ENCODE assay signal across 10 mouse cellular contexts in the genomic region with DNA sequence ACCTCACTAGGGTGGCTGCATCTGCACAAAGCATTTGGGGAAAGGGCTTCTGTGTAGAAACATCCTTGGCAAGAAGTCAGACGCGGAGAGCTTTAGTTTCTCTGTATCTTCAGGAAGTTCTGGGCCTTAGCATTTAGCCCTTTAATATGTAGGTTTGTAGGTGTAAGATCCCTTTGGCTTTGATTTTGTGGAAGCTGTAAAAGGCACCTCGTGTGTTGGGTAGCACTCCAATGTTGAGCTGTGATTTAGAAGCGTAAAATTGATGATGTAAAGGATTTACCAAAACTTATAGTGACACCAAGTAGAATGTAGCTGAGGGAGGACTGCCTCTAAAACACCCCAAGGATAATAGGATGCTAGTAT. TPM values are rescaled to one million over a fixed set of nuclear protein-coding genes. Genes with fewer than 3 reads are reported as not detected.
A peak's percentile ranks its signal among the peaks of the same experiment; 100 is the strongest.
DNase-seq lines count a peak whose midpoint lies in the region; ATAC-seq and TF ChIP-seq lines count a peak whose summit lies in the region.
"Not testable (repeated sequence)": the region's sequence is repeated elsewhere in the genome, so short reads cannot be mapped to it uniquely, and the experiment has no call there.
"Had no signal": no experiment of that assay in that cellular context is flagged by ENCODE, and none has a peak within 500 bp of the region (broad histone marks: within the 10 kb centered on the region; RNA-seq: fewer than 3 reads in every experiment).

No protein-coding gene starts in this region.

- H3K36me3 ChIP-seq in forebrain, embryonic 11.5 days (ENCODE audit: control insufficient read depth, insufficient read depth, low read length); heart, embryonic 13.5 days; intestine, embryonic 14.5 days (ENCODE audit: control insufficient read depth, insufficient read depth, low read length); limb, embryonic 13.5 days; lung, embryonic 16.5 days (ENCODE audit: control insufficient read depth, insufficient read depth, low read length); myocyte (ENCODE audit: control insufficient read depth, insufficient read depth); thymus, adult 2 months (ENCODE audit: control insufficient read depth, insufficient read depth, low read length): not testable (repeated sequence)

- H3K9ac ChIP-seq in forebrain, embryonic 11.5 days (ENCODE audit: low read length): peak overlapping the region; percentile 53
- peak overlapping the region; percentile 73 for H3K9ac ChIP-seq in heart, embryonic 13.5 days
- H3K9ac ChIP-seq in intestine, embryonic 14.5 days (ENCODE audit: low read length): peak overlapping the region; percentile 35; the same call in 1 of the 2 replicates
- peak overlapping the region; percentile 58 for H3K9ac ChIP-seq in limb, embryonic 13.5 days
- H3K9ac ChIP-seq in lung, embryonic 16.5 days (ENCODE audit: low read length): peak overlapping the region; percentile 61

- not testable (repeated sequence) for H3K79me2 ChIP-seq in myocyte (ENCODE audit: control insufficient read depth, insufficient read depth)

- not testable (repeated sequence) for H3K27ac ChIP-seq in forebrain, embryonic 11.5 days (ENCODE audit: low read depth, low read length); heart, embryonic 13.5 days (replicated peaks); limb, embryonic 13.5 days; lung, embryonic 16.5 days (ENCODE audit: low read length); thymus, adult 2 months (ENCODE audit: control insufficient read depth, insufficient read depth, low read length)
- H3K27ac ChIP-seq in intestine, embryonic 14.5 days (ENCODE audit: low read depth): peak overlapping the region; percentile 75

- not testable (repeated sequence) for TF ChIP-seq POLR2A in myocyte (IDR thresholded peaks at IDR 0.05; ENCODE audit: insufficient read length, low read depth); thymus, adult 2 months (IDR thresholded peaks at IDR 0.05; ENCODE audit: control insufficient read depth, extremely low read depth, insufficient read depth, low read length, poor library complexity)

- TF ChIP-seq CTCF in Patski (IDR thresholded peaks at IDR 0.05); thymus, adult 2 months (IDR thresholded peaks at IDR 0.05; ENCODE audit: borderline replicate concordance, control insufficient read depth, extremely low read depth, insufficient read depth, low read length, poor library complexity): not testable (repeated sequence)

- POLR2A ChIA-PET in Patski (lab: Charles Lee): not testable (repeated sequence)

- peak; percentile 18 for ATAC-seq in Patski
- not testable (repeated sequence) for ATAC-seq in forebrain, embryonic 11.5 days (replicated peaks; ENCODE audit: low FRiP score); limb, embryonic 13.5 days (ENCODE audit: low FRiP score, low read depth); lung, embryonic 16.5 days (ENCODE audit: low read depth)
- peak; percentile 33; the same call in 1 of the 2 replicates for ATAC-seq in heart, embryonic 13.5 days (ENCODE audit: extremely low read depth, insufficient number of reproducible peaks, low FRiP score, low TSS enrichment)
- peak; percentile 12; the same call in 1 of the 2 replicates for ATAC-seq in intestine, embryonic 14.5 days (replicated peaks; ENCODE audit: low FRiP score, low TSS enrichment, low read depth)

- not testable (repeated sequence) for DNase-seq in Patski (ENCODE audit: low read depth, low spot score); forebrain, embryonic 11.5 days (ENCODE audit: low spot score); intestine, embryonic 14.5 days (ENCODE audit: low spot score); thymus, adult 2 months

- peak overlapping the region; percentile 32 for H3K4me3 ChIP-seq in forebrain, embryonic 11.5 days (ENCODE audit: low read depth, low read length)
- H3K4me3 ChIP-seq in heart, embryonic 13.5 days: peak overlapping the region; percentile 55
- H3K4me3 ChIP-seq in intestine, embryonic 14.5 days (ENCODE audit: low read depth, low read length): peak overlapping the region; percentile 31
- peak overlapping the region; percentile 47 for H3K4me3 ChIP-seq in limb, embryonic 13.5 days
- H3K4me3 ChIP-seq in lung, embryonic 16.5 days (ENCODE audit: low read length): peak overlapping the region; percentile 49
- H3K4me3 ChIP-seq in myocyte: peak overlapping the region; percentile 27
- H3K4me3 ChIP-seq in thymus, adult 2 months (ENCODE audit: control insufficient read depth, insufficient read depth, low read length): peak overlapping the region; percentile 40

- not testable (repeated sequence) for H3K27me3 ChIP-seq in Patski; forebrain, embryonic 11.5 days (ENCODE audit: control insufficient read depth, insufficient read depth, low read length); heart, embryonic 13.5 days (replicated peaks); intestine, embryonic 14.5 days (replicated peaks; ENCODE audit: control insufficient read depth, insufficient read depth, low read length); limb, embryonic 13.5 days; lung, embryonic 16.5 days (ENCODE audit: control insufficient read depth, insufficient read depth, low read depth, low read length); myocyte (ENCODE audit: control insufficient read depth, insufficient read depth, insufficient read length); thymus, adult 2 months (ENCODE audit: control insufficient read depth, insufficient read depth, low read length)

- CTCF ChIA-PET in Patski (lab: Charles Lee): not testable (repeated sequence)

- H3K4me2 ChIP-seq in forebrain, embryonic 11.5 days (ENCODE audit: low read depth, low read length, severe bottlenecking): peak overlapping the region; percentile 40; the same call in 1 of the 2 replicates
- H3K4me2 ChIP-seq in heart, embryonic 13.5 days: peak overlapping the region; percentile 64
- H3K4me2 ChIP-seq in intestine, embryonic 14.5 days (ENCODE audit: low read length): peak overlapping the region; percentile 45
- peak overlapping the region; percentile 56 for H3K4me2 ChIP-seq in limb, embryonic 13.5 days (replicated peaks)
- H3K4me2 ChIP-seq in lung, embryonic 16.5 days (ENCODE audit: low read depth, low read length): peak overlapping the region; percentile 48
- peak overlapping the region; percentile 80 for H3K4me2 ChIP-seq in myocyte (ENCODE audit: low read depth)

- WGBS in forebrain, embryonic 11.5 days: 3% methylated on average over 3 of the region's 4 CpGs
- WGBS in heart, embryonic 13.5 days: 29% methylated on average over 4 of the region's 4 CpGs
- WGBS in intestine, embryonic 14.5 days: 12% methylated on average over 3 of the region's 4 CpGs
- 11% methylated on average over 4 of the region's 4 CpGs for WGBS in limb, embryonic 13.5 days
- 5% methylated on average over 2 of the region's 4 CpGs for WGBS in lung, embryonic 16.5 days
- WGBS in thymus, adult 2 months: 25% methylated on average over 4 of the region's 4 CpGs

- H3K4me1 ChIP-seq in forebrain, embryonic 11.5 days (replicated peaks; ENCODE audit: control insufficient read depth, insufficient read depth, low read length); heart, embryonic 13.5 days; intestine, embryonic 14.5 days (replicated peaks; ENCODE audit: control insufficient read depth, insufficient read depth, low read length); limb, embryonic 13.5 days; lung, embryonic 16.5 days (replicated peaks; ENCODE audit: control insufficient read depth, insufficient read depth, low read length); thymus, adult 2 months (replicated peaks; ENCODE audit: control insufficient read depth, insufficient read depth, low read length): not testable (repeated sequence)

- in situ Hi-C loops in Patski (cut with MboI; ENCODE audit: low pct_unique_long_range_greater_than_20kb): not testable (repeated sequence)

- H3K9me3 ChIP-seq in forebrain, embryonic 11.5 days (ENCODE audit: control insufficient read depth, low read length); heart, embryonic 13.5 days; intestine, embryonic 14.5 days (ENCODE audit: control insufficient read depth, low read length); limb, embryonic 13.5 days; lung, embryonic 16.5 days (ENCODE audit: control insufficient read depth, low read length): not testable (repeated sequence)

- not testable (repeated sequence) for H3ac ChIP-seq in myocyte (ENCODE audit: control insufficient read depth, insufficient read length)

RNA-seq across cellular contexts. Expression of gene Zfp937, which starts 0.5 kb away (rescaled TPM):
- polyA plus RNA-seq in Patski (2021) (4.8 TPM), myocyte (2012; fragmentation: generic; extraction: Trizol) (0.46 TPM)
- 10.3 and 10.4 TPM in 2 replicates for polyA plus RNA-seq in forebrain, embryonic 11.5 days (2014; fragmentation: Nextera tagmentation; extraction: Ambion mirVana)
- polyA plus RNA-seq in heart, embryonic 13.5 days (2015; fragmentation: Nextera tagmentation; extraction: Ambion mirVana): 4.0 and 4.1 TPM in 2 replicates
- polyA plus RNA-seq in intestine, embryonic 14.5 days (2014; fragmentation: Nextera tagmentation; extraction: Ambion mirVana): 10.2 and 12.7 TPM in 2 replicates
- polyA plus RNA-seq in limb, embryonic 13.5 days (2015; fragmentation: Nextera tagmentation; extraction: Ambion mirVana): 10.0 and 11.3 TPM in 2 replicates
- polyA plus RNA-seq in lung, embryonic 16.5 days (2015; fragmentation: Nextera tagmentation; extraction: Ambion mirVana): 11.3 and 12.1 TPM in 2 replicates
- polyA plus RNA-seq in thymus, adult 2 months (2012; rRNA removed): 0.11 and 0.19 TPM in 2 replicates
- polyA plus RNA-seq: erythroblast, embryonic 14.5 days had no signal

RNA-seq across cellular contexts. Expression of gene Gm14139, which starts 36.8 kb away (rescaled TPM):
- polyA plus RNA-seq in Patski (2021) (0.45 TPM), myocyte (2012; fragmentation: generic; extraction: Trizol) (0.90 TPM)
- polyA plus RNA-seq in forebrain, embryonic 11.5 days (2014; fragmentation: Nextera tagmentation; extraction: Ambion mirVana): not detected in 2 replicates
- polyA plus RNA-seq in heart, embryonic 13.5 days (2015; fragmentation: Nextera tagmentation; extraction: Ambion mirVana): 0.16 TPM in 1 of 2 replicates, not detected in the other
- not detected in 2 replicates for polyA plus RNA-seq in intestine, embryonic 14.5 days (2014; fragmentation: Nextera tagmentation; extraction: Ambion mirVana)
- polyA plus RNA-seq in limb, embryonic 13.5 days (2015; fragmentation: Nextera tagmentation; extraction: Ambion mirVana): not detected in 2 replicates
- polyA plus RNA-seq in lung, embryonic 16.5 days (2015; fragmentation: Nextera tagmentation; extraction: Ambion mirVana): not detected in 2 replicates
- not detected in 2 replicates for polyA plus RNA-seq in thymus, adult 2 months (2012; rRNA removed)
- polyA plus RNA-seq: erythroblast, embryonic 14.5 days; urinary bladder, adult 2 months had no signal

RNA-seq across cellular contexts. Expression of gene Gm21994, which starts 37.0 kb away (rescaled TPM):
- 2.8 TPM for polyA plus RNA-seq in Patski (2021)
- 2.6 and 3.1 TPM in 2 replicates for polyA plus RNA-seq in forebrain, embryonic 11.5 days (2014; fragmentation: Nextera tagmentation; extraction: Ambion mirVana)
- 2.9 and 3.2 TPM in 2 replicates for polyA plus RNA-seq in heart, embryonic 13.5 days (2015; fragmentation: Nextera tagmentation; extraction: Ambion mirVana)
- polyA plus RNA-seq in intestine, embryonic 14.5 days (2014; fragmentation: Nextera tagmentation; extraction: Ambion mirVana): 3.9 and 4.2 TPM in 2 replicates
- polyA plus RNA-seq in limb, embryonic 13.5 days (2015; fragmentation: Nextera tagmentation; extraction: Ambion mirVana): 6.4 and 7.4 TPM in 2 replicates
- 4.4 and 4.8 TPM in 2 replicates for polyA plus RNA-seq in lung, embryonic 16.5 days (2015; fragmentation: Nextera tagmentation; extraction: Ambion mirVana)
- 0.77 TPM for polyA plus RNA-seq in myocyte (2012; fragmentation: generic; extraction: Trizol)
- 0.27 and 0.31 TPM in 2 replicates for polyA plus RNA-seq in thymus, adult 2 months (2012; rRNA removed)
- polyA plus RNA-seq: erythroblast, embryonic 14.5 days had no signal

RNA-seq across cellular contexts. Expression of gene Gm10770, which starts 38.9 kb away (rescaled TPM):
- not detected for polyA plus RNA-seq in Patski (2021)
- polyA plus RNA-seq in forebrain, embryonic 11.5 days (2014; fragmentation: Nextera tagmentation; extraction: Ambion mirVana): not detected in 2 replicates
- not detected in 2 replicates for polyA plus RNA-seq in heart, embryonic 13.5 days (2015; fragmentation: Nextera tagmentation; extraction: Ambion mirVana)
- not detected in 2 replicates for polyA plus RNA-seq in intestine, embryonic 14.5 days (2014; fragmentation: Nextera tagmentation; extraction: Ambion mirVana)
- polyA plus RNA-seq in limb, embryonic 13.5 days (2015; fragmentation: Nextera tagmentation; extraction: Ambion mirVana): not detected in 2 replicates
- not detected in 2 replicates for polyA plus RNA-seq in lung, embryonic 16.5 days (2015; fragmentation: Nextera tagmentation; extraction: Ambion mirVana)
- polyA plus RNA-seq in myocyte (2012; fragmentation: generic; extraction: Trizol): not detected
- not detected in 2 replicates for polyA plus RNA-seq in thymus, adult 2 months (2012; rRNA removed)
- polyA plus RNA-seq: erythroblast, embryonic 14.5 days; urinary bladder, adult 2 months had no signal

RNA-seq across cellular contexts. Expression of gene Gm14124, which starts 39.0 kb away (rescaled TPM):
- polyA plus RNA-seq in Patski (2021): 0.03 TPM
- not detected in 2 replicates for polyA plus RNA-seq in forebrain, embryonic 11.5 days (2014; fragmentation: Nextera tagmentation; extraction: Ambion mirVana)
- polyA plus RNA-seq in heart, embryonic 13.5 days (2015; fragmentation: Nextera tagmentation; extraction: Ambion mirVana): not detected in 2 replicates
- not detected in 2 replicates for polyA plus RNA-seq in intestine, embryonic 14.5 days (2014; fragmentation: Nextera tagmentation; extraction: Ambion mirVana)
- polyA plus RNA-seq in limb, embryonic 13.5 days (2015; fragmentation: Nextera tagmentation; extraction: Ambion mirVana): 0.09 TPM in 1 of 2 replicates, not detected in the other
- 0.05 TPM in 1 of 2 replicates, not detected in the other for polyA plus RNA-seq in lung, embryonic 16.5 days (2015; fragmentation: Nextera tagmentation; extraction: Ambion mirVana)
- 0.02 TPM for polyA plus RNA-seq in myocyte (2012; fragmentation: generic; extraction: Trizol)
- polyA plus RNA-seq in thymus, adult 2 months (2012; rRNA removed): not detected in 2 replicates
- polyA plus RNA-seq: erythroblast, embryonic 14.5 days had no signal
